Mouse (Mus musculus) left cerebral cortex, adult 11 months (tissue): Measurements from ENCODE around the gene D630003M21Rik.

Source experiments
- DNase-seq: peaks from one replicate; pipeline ENCODE4 v3.0.0; 2022; ENCODE audit warnings: low spot score

D630003M21Rik gene

DNA sequence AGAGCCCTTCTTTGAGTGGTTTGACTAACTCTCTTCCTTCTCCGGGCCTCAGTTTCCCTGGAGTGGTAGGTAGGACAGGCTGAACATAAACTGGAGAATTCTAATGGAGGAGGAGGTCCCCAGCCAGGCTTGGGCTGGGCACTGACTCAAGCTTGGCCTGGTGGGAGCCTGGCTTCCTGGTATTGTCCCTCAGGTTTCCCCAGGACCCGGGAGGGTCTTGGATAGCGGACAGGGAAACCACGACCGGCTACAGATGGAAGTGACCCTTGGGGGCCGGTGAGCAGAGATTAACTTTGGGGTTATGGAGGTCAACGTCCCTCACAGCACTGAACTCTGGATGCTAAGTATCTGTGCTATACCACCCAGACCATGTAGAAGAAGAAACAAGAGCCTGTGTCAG lies 87.8 kb downstream of the D630003M21Rik start:
- DNase-seq: no peak

DNA sequence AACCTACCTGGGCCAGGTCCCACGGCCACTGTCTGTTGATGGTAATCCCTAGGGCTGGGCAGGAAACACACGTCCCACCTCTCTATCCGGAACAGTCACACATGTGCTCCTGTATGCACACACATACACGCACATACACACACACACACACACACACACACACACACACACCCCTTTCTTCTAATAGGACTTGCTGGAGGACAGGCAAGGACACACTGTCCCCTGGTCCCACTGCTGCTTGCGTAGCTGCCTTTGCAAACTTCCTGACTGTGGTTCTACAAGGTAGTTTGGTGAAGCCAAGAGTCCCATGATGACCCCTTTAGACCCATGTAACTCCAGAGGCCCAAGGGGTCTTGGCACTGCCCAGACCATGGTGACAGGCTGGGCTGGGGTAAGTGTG lies 88.4 kb downstream of the D630003M21Rik start:
- DNase-seq: no peak

DNA sequence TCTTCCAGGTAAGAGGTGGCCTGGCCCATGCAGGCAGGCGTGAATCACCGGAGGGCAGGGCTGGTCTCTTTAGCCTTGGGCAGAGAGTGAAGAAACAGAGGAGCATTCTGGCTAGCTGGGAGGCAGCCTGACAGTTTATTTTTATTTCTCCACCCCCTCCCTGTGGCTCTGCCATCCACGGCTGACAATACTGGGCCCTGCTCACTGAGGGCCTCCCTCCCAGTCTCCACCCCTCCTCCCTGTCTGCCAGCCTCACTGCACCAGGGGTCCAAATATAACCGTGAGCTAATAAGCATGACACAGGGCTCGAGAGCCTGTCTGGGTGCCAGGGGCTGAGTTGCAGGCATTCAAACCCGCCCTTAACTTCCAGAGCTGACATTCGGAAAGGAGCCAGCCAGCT lies 89.4 kb downstream of the D630003M21Rik start:
- no peak for DNase-seq

- DNase-seq: no peak
Observed at GRCm38 (mm10) chr2:158138778-158139177, 90.2 kb downstream of the D630003M21Rik start.

- no peak for DNase-seq
Observed at GRCm38 (mm10) chr2:158137771-158138170, 91.3 kb downstream of the D630003M21Rik start.

GRCm38 (mm10) chr2:158136205-158136604 lies 92.8 kb downstream of the D630003M21Rik start:
- no peak for DNase-seq

GRCm38 (mm10) chr2:158133050-158133449 lies 96.0 kb downstream of the D630003M21Rik start:
- DNase-seq: no peak
